Comparison of ENCODE assay signal across 18 mouse cellular contexts in genomic region chr5:149496401-149497066, GRCm38 (mm10). TPM values are rescaled to one million over a fixed set of nuclear protein-coding genes. Genes with fewer than 3 reads are reported as not detected.
A peak's percentile ranks its signal among the peaks of the same experiment; 100 is the strongest.
DNase-seq lines count a peak whose midpoint lies in the region; ATAC-seq lines count a peak whose summit lies in the region.
"Had no signal": no experiment of that assay in that cellular context is flagged by ENCODE, and none has a peak within 500 bp of the region (broad histone marks: within the 10 kb centered on the region; RNA-seq: fewer than 3 reads in every experiment).

No protein-coding gene starts in this region.

- 34% methylated on average over 12 of the region's 12 CpGs for WGBS in forebrain, embryonic 12.5 days
- 17% methylated on average over 12 of the region's 12 CpGs for WGBS in forebrain, embryonic 16.5 days
- 64% methylated on average over 12 of the region's 12 CpGs for WGBS in midbrain, embryonic 10.5 days
- 22% methylated on average over 12 of the region's 12 CpGs for WGBS in neural tube, embryonic 12.5 days

- peaks cover 9% of the 10 kb centered on the region; the same call in 1 of the 2 replicates for H3K27me3 ChIP-seq in forebrain, embryonic 12.5 days
- no peaks in the 10 kb centered on the region for H3K27me3 ChIP-seq in forebrain, embryonic 16.5 days (replicated peaks; ENCODE audit: control insufficient read depth, insufficient read depth, low read length)
- H3K27me3 ChIP-seq in midbrain, embryonic 10.5 days (ENCODE audit: low read depth, poor library complexity, severe bottlenecking) = peaks cover 46% of the 10 kb centered on the region
- H3K27me3 ChIP-seq in neural tube, embryonic 12.5 days (replicated peaks) = no peaks in the 10 kb centered on the region
- H3K27me3 ChIP-seq: lung, embryonic 15.5 days had no signal

- H3K4me3 ChIP-seq in forebrain, embryonic 12.5 days (replicated peaks) = no peak overlapping the region
- H3K4me3 ChIP-seq in forebrain, embryonic 16.5 days (replicated peaks; ENCODE audit: low read length) = no peak overlapping the region
- no peak overlapping the region for H3K4me3 ChIP-seq in midbrain, embryonic 10.5 days
- no peak overlapping the region for H3K4me3 ChIP-seq in neural tube, embryonic 12.5 days
- H3K4me3 ChIP-seq: erythroblast, embryonic 14.5 days; heart, adult 2 months; lung, embryonic 15.5 days; megakaryocyte, embryonic 14.5 days had no signal

- no peak for DNase-seq in midbrain, embryonic 10.5 days (ENCODE audit: low spot score)
- no peak for DNase-seq in layer of hippocampus, adult 18-20 months (ENCODE audit: low spot score in 2 of 2)
- no peak for DNase-seq in layer of hippocampus, postnatal 36 days
- DNase-seq in spleen, adult 12 weeks (ENCODE audit: low spot score) = no peak
- DNase-seq: cerebellum, adult 11 months; heart, adult 2 months; heart, postnatal 36 days; kidney, adult 11 months; kidney, postnatal 25 days had no signal

- H3K36me3 ChIP-seq in forebrain, embryonic 12.5 days (replicated peaks) = no peaks in the 10 kb centered on the region
- no peaks in the 10 kb centered on the region for H3K36me3 ChIP-seq in forebrain, embryonic 16.5 days (ENCODE audit: control insufficient read depth, insufficient read depth)
- no peaks in the 10 kb centered on the region for H3K36me3 ChIP-seq in midbrain, embryonic 10.5 days
- H3K36me3 ChIP-seq in neural tube, embryonic 12.5 days = no peaks in the 10 kb centered on the region
- H3K36me3 ChIP-seq: lung, embryonic 15.5 days had no signal

- no peak overlapping the region for H3K4me2 ChIP-seq in forebrain, embryonic 12.5 days
- H3K4me2 ChIP-seq in forebrain, embryonic 16.5 days (ENCODE audit: low read length) = no peak overlapping the region
- H3K4me2 ChIP-seq in neural tube, embryonic 12.5 days (replicated peaks) = peak overlapping the region; percentile 12; the same call in 1 of the 2 replicates
- H3K4me2 ChIP-seq: lung, embryonic 15.5 days had no signal

- no peaks in the 10 kb centered on the region for H3K9me3 ChIP-seq in forebrain, embryonic 12.5 days
- H3K9me3 ChIP-seq in forebrain, embryonic 16.5 days (ENCODE audit: control insufficient read depth, low read length) = no peaks in the 10 kb centered on the region
- H3K9me3 ChIP-seq in midbrain, embryonic 10.5 days (replicated peaks) = no peaks in the 10 kb centered on the region
- no peaks in the 10 kb centered on the region for H3K9me3 ChIP-seq in neural tube, embryonic 12.5 days
- H3K9me3 ChIP-seq: lung, embryonic 15.5 days had no signal

- ATAC-seq in forebrain, embryonic 12.5 days (ENCODE audit: low FRiP score) = peak; percentile 42; the same call in 1 of the 2 replicates
- ATAC-seq in forebrain, embryonic 16.5 days = peak; percentile 66
- ATAC-seq in neural tube, embryonic 12.5 days (ENCODE audit: low FRiP score, low read depth) = peak; percentile 83

- H3K9ac ChIP-seq in forebrain, embryonic 12.5 days = no peak overlapping the region
- 0 out of 2 replicates have a peak overlapping the region, but pooled peaks have one; percentile 10 for H3K9ac ChIP-seq in forebrain, embryonic 16.5 days (replicated peaks; ENCODE audit: low read depth, low read length)
- H3K9ac ChIP-seq in neural tube, embryonic 12.5 days = no peak overlapping the region
- H3K9ac ChIP-seq: lung, embryonic 15.5 days had no signal

- peaks cover 30% of the 10 kb centered on the region for H3K4me1 ChIP-seq in forebrain, embryonic 12.5 days
- H3K4me1 ChIP-seq in forebrain, embryonic 16.5 days (replicated peaks; ENCODE audit: control insufficient read depth, insufficient read depth, low read length) = peaks cover 32% of the 10 kb centered on the region
- H3K4me1 ChIP-seq in midbrain, embryonic 10.5 days = peaks cover 36% of the 10 kb centered on the region
- peaks cover 38% of the 10 kb centered on the region for H3K4me1 ChIP-seq in neural tube, embryonic 12.5 days
- H3K4me1 ChIP-seq: megakaryocyte, embryonic 14.5 days had no signal

- H3K27ac ChIP-seq in forebrain, embryonic 12.5 days = peak overlapping the region; percentile 86
- H3K27ac ChIP-seq in forebrain, embryonic 16.5 days (ENCODE audit: low read length) = peak overlapping the region; percentile 93
- H3K27ac ChIP-seq in midbrain, embryonic 10.5 days (replicated peaks) = peak overlapping the region; percentile 63
- H3K27ac ChIP-seq in neural tube, embryonic 12.5 days = peak overlapping the region; percentile 89
- H3K27ac ChIP-seq: heart, adult 2 months; lung, embryonic 15.5 days had no signal

RNA-seq across cellular contexts. Expression of gene Wdr95, which starts 31.9 kb away (rescaled TPM):
- 0.17 and 0.68 TPM in 2 replicates for polyA plus RNA-seq in forebrain, embryonic 12.5 days (2016; fragmentation: Nextera tagmentation; extraction: Ambion mirVana)
- 0.14 and 0.19 TPM in 2 replicates for polyA plus RNA-seq in forebrain, embryonic 16.5 days (2015; fragmentation: Nextera tagmentation; extraction: Ambion mirVana)
- not detected in 2 replicates for polyA plus RNA-seq in midbrain, embryonic 10.5 days (2016; fragmentation: Nextera tagmentation; extraction: Ambion mirVana)
- 0.22 and 0.71 TPM in 2 replicates for polyA plus RNA-seq in neural tube, embryonic 12.5 days (2016; fragmentation: Nextera tagmentation; extraction: Ambion mirVana)
- under 1 TPM; 0.12 to 0.13 TPM for total RNA-seq in layer of hippocampus, adult 18-20 months (2021)
- 1 to 10 TPM in 1 of 2 experiments, under 1 TPM in 1; 0.62 to 2.4 TPM for total RNA-seq in layer of hippocampus, postnatal 36 days (2021)
- total RNA-seq: heart, adult 2 months; heart, postnatal 36 days; liver, adult 2 months had no signal
- polyA plus RNA-seq: erythroblast, embryonic 14.5 days; liver, adult 2 months had no signal

RNA-seq across cellular contexts. Expression of gene Tex26, which starts 57.1 kb away (rescaled TPM):
- polyA plus RNA-seq in forebrain, embryonic 12.5 days (2016; fragmentation: Nextera tagmentation; extraction: Ambion mirVana) = 2.0 and 2.9 TPM in 2 replicates
- polyA plus RNA-seq in forebrain, embryonic 16.5 days (2015; fragmentation: Nextera tagmentation; extraction: Ambion mirVana) = 1.1 and 1.3 TPM in 2 replicates
- 1.0 and 1.3 TPM in 2 replicates for polyA plus RNA-seq in midbrain, embryonic 10.5 days (2016; fragmentation: Nextera tagmentation; extraction: Ambion mirVana)
- polyA plus RNA-seq in neural tube, embryonic 12.5 days (2016; fragmentation: Nextera tagmentation; extraction: Ambion mirVana) = 0.46 and 0.68 TPM in 2 replicates
- not detected for total RNA-seq in layer of hippocampus, adult 18-20 months (2021)
- under 1 TPM; 0.30 to 0.73 TPM for total RNA-seq in layer of hippocampus, postnatal 36 days (2021)
- total RNA-seq: heart, adult 2 months; heart, postnatal 36 days; left cerebral cortex, postnatal 14 days; liver, adult 2 months; neutrophil, adult 5-6 weeks had no signal
- polyA plus RNA-seq: erythroblast, embryonic 14.5 days; heart, adult 2 months; liver, adult 2 months had no signal
